Mouse (Mus musculus): Measurements from ENCODE around the gene Yipf3. TPM values are rescaled to one million over a fixed set of nuclear protein-coding genes. Genes with fewer than 3 reads are reported as not detected.
A peak's percentile ranks its signal among the peaks of the same experiment; 100 is the strongest.

Yipf3 gene
- polyA plus RNA-seq, 1 experiment from 2014 or later = 99.6 TPM

DNA sequence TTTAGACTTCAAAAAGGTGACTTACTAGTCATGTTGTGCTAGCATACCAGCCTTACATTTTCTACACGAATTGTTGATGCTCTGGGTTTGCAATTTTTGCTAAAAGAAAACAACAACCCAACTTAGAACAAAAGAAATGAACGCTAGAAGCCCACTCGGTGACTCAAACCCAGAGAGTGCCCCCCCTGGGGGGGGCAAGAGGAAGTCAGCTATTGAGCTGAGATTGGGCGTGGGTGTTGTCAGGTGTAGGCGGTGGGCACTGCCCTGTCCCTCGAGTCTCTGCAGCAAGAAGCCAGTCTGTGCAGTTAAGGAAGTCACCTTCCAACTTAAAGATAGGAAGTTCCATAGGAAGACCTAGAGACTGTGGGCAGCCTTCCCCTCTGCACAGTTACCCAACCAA is 48.7 kb downstream of the Yipf3 start:
- no peaks in the 10 kb centered on the region for H3K36me3 ChIP-seq
- peaks cover 25% of the 10 kb centered on the region for H3K4me1 ChIP-seq (replicated peaks)
- H3K9ac ChIP-seq = no peak overlapping the region; the same call in 1 of the 2 replicates
- WGBS = 53% methylated on average over 6 of the region's 6 CpGs
- peaks cover 26% of the 10 kb centered on the region for H3K27me3 ChIP-seq
- H3K9me3 ChIP-seq = no peaks in the 10 kb centered on the region
- peak overlapping the region; percentile 89 for H3K4me2 ChIP-seq
- peak overlapping the region; percentile 90 for H3K27ac ChIP-seq (replicated peaks)
- H3K4me3 ChIP-seq = peak overlapping the region; percentile 88
- no peak for ATAC-seq (ENCODE audit: low FRiP score, low read depth)

- no peaks in the 10 kb centered on the region for H3K36me3 ChIP-seq
- peaks cover 26% of the 10 kb centered on the region for H3K27me3 ChIP-seq
- peak overlapping the region; percentile 88 for H3K4me3 ChIP-seq
- H3K27ac ChIP-seq (replicated peaks) = peak overlapping the region; percentile 90
- peak overlapping the region; percentile 90 for H3K9ac ChIP-seq
- WGBS = 7% methylated on average over 6 of the region's 6 CpGs
- ATAC-seq (ENCODE audit: low FRiP score, low read depth) = no peak
- H3K9me3 ChIP-seq = no peaks in the 10 kb centered on the region
- H3K4me1 ChIP-seq (replicated peaks) = peaks cover 25% of the 10 kb centered on the region
- H3K4me2 ChIP-seq = peak overlapping the region; percentile 89
Observed at GRCm38 (mm10) chr17:46297028-46297363, 49.1 kb downstream of the Yipf3 start.

DNA sequence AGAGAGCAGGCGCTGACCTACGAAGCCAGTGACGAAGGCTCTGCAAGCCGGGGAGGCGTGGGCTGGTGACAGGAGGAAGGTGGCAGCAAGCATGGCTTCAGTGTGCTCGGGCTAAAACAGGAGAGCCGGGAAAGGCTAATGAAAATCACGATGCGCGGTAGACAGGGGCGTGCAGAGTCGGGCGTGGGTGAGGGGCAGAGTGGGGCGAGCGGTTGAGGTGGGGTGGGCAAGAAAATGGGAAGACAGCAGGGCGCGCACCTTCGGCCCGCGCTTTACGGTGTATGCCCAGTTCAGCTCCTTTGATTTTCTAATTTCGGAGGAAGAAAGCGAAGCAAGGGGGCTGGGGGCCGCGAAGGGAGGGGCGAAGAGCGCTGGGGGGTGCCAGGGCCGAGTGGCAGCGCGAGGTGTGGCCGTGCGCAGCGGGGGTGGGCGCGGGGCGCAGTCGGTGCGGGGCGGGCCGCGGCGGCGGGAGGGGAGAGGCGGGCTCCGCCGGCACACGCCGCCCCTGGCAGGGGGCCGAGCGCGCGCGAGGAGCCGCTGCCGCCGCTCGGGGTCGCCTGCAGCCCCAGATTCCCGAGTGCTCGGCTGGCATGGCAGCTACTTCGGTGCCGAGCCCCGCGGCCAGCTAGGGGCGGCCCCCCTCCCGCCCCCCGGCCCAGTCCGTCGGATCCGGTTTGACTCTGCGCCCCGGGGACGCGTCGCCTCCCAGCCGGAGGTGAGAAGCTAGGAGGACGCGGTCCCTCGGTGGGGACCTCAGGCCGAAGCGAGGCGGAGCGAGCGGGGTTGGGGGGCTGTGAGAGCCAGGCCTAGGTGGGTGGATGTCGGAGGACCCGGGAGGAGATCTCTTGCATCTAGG is 49.7 kb downstream of the Yipf3 start, which contains the start of gene Dlk2:
Gene Dlk2 (plus strand): TSS at position 58 of the 856 bp plus-strand sequence.
- Histone ChIP-seq H3K9ac (peak within 1 kb of the TSS; percentile 90), H3K36me3 (0 out of 2 replicates have a peak, but pooled peaks cover 2% of the 10 kb centered on the region), H3K9me3 (no peaks in the 10 kb centered on the region), H3K4me1 (replicated peaks) (peaks cover 25% of the 10 kb centered on the region), H3K4me2 (peak within 1 kb of the TSS; percentile 89), H3K27me3 (peaks cover 22% of the 10 kb centered on the region), H3K4me3 (peak within 1 kb of the TSS; percentile 88), H3K27ac (replicated peaks) (peak within 1 kb of the TSS; percentile 90)
- WGBS = under 1% methylated on average over 71 of the region's 86 CpGs
- ATAC-seq (ENCODE audit: low FRiP score, low read depth) = peak; percentile 75

GRCm38 (mm10) chr17:46298220-46298913 is 50.5 kb downstream of the Yipf3 start:
- H3K27me3 ChIP-seq = peaks cover 18% of the 10 kb centered on the region
- H3K27ac ChIP-seq (replicated peaks) = peak overlapping the region; percentile 90
- ATAC-seq (ENCODE audit: low FRiP score, low read depth) = peak; percentile 70
- H3K4me1 ChIP-seq (replicated peaks) = peaks cover 25% of the 10 kb centered on the region
- no peaks in the 10 kb centered on the region for H3K9me3 ChIP-seq
- WGBS = under 1% methylated on average over 43 of the region's 48 CpGs
- peaks cover 2% of the 10 kb centered on the region; the same call in 1 of the 2 replicates for H3K36me3 ChIP-seq
- H3K4me2 ChIP-seq = peak overlapping the region; percentile 89
- H3K4me3 ChIP-seq = peak overlapping the region; percentile 88
- peak overlapping the region; percentile 90 for H3K9ac ChIP-seq

- WGBS = 81% methylated on average over 12 of the region's 12 CpGs
- H3K4me3 ChIP-seq = no peak overlapping the region
- H3K4me1 ChIP-seq (replicated peaks) = peaks cover 21% of the 10 kb centered on the region
- H3K9me3 ChIP-seq = no peaks in the 10 kb centered on the region
- no peak overlapping the region for H3K4me2 ChIP-seq
- H3K27me3 ChIP-seq = no peaks in the 10 kb centered on the region
- H3K36me3 ChIP-seq = peaks cover 6% of the 10 kb centered on the region
- no peak for ATAC-seq (ENCODE audit: low FRiP score, low read depth)
- H3K27ac ChIP-seq (replicated peaks) = no peak overlapping the region
- no peak overlapping the region for H3K9ac ChIP-seq
Observed at GRCm38 (mm10) chr17:46301892-46302291, 54.0 kb downstream of the Yipf3 start.

MicroRNAs within 50 kb of the gene (microRNA counts, 519-probe panel; counts per million panel counts)
- microRNA mmu-miR-693-3p = not detected
- microRNA mmu-miR-693-5p = not detected

Small RNA genes within 50 kb of the gene (microRNA-seq; reads per million reads assigned to microRNA genes)
- 0.65 reads per million for gene Mir693

Other genes with a start within 250 kb of the Yipf3 start
- gene Vegfa, start 215.7 kb upstream of the Yipf3 start, polyA plus RNA-seq (2015; fragmentation: Nextera tagmentation; extraction: Ambion mirVana) = 4.4 and 4.6 TPM in 2 replicates
- 145 and 154 TPM in 2 replicates for gene Mrps18a, start 137.1 kb upstream of the Yipf3 start, polyA plus RNA-seq (2015; fragmentation: Nextera tagmentation; extraction: Ambion mirVana)
- 50.0 and 50.3 TPM in 2 replicates for gene Rsph9, start 103.9 kb upstream of the Yipf3 start, polyA plus RNA-seq (2015; fragmentation: Nextera tagmentation; extraction: Ambion mirVana)
- 22.9 and 24.2 TPM in 2 replicates for gene Mad2l1bp, start 94.5 kb upstream of the Yipf3 start, polyA plus RNA-seq (2015; fragmentation: Nextera tagmentation; extraction: Ambion mirVana)
- 41.1 and 45.7 TPM in 2 replicates for gene Gtpbp2, start 87.0 kb upstream of the Yipf3 start, polyA plus RNA-seq (2015; fragmentation: Nextera tagmentation; extraction: Ambion mirVana)
- 7.4 and 7.9 TPM in 2 replicates for gene Polh, start 45.4 kb upstream of the Yipf3 start, polyA plus RNA-seq (2015; fragmentation: Nextera tagmentation; extraction: Ambion mirVana)
- gene Xpo5, start 45.3 kb upstream of the Yipf3 start, polyA plus RNA-seq (2015; fragmentation: Nextera tagmentation; extraction: Ambion mirVana) = 34.5 and 36.0 TPM in 2 replicates
- 72.4 and 74.0 TPM in 2 replicates for gene Polr1c, start within 50 bp of the Yipf3 start, polyA plus RNA-seq (2015; fragmentation: Nextera tagmentation; extraction: Ambion mirVana)
- 14.9 and 18.5 TPM in 2 replicates for gene Lrrc73, start 5.5 kb downstream of the Yipf3 start, polyA plus RNA-seq (2015; fragmentation: Nextera tagmentation; extraction: Ambion mirVana)
- 30.3 and 34.0 TPM in 2 replicates for gene Tjap1, start 34.9 kb downstream of the Yipf3 start, polyA plus RNA-seq (2015; fragmentation: Nextera tagmentation; extraction: Ambion mirVana)
- gene Dlk2, start 49.3 kb downstream of the Yipf3 start, polyA plus RNA-seq (2015; fragmentation: Nextera tagmentation; extraction: Ambion mirVana) = 22.3 and 25.5 TPM in 2 replicates
- gene Abcc10, start 80.3 kb downstream of the Yipf3 start, polyA plus RNA-seq (2015; fragmentation: Nextera tagmentation; extraction: Ambion mirVana) = 9.1 and 9.6 TPM in 2 replicates
- 18.3 and 20.4 TPM in 2 replicates for gene Zfp318, start 135.7 kb downstream of the Yipf3 start, polyA plus RNA-seq (2015; fragmentation: Nextera tagmentation; extraction: Ambion mirVana)
- gene Crip3, start 180.8 kb downstream of the Yipf3 start, polyA plus RNA-seq (2015; fragmentation: Nextera tagmentation; extraction: Ambion mirVana) = 2.8 and 3.0 TPM in 2 replicates
- gene Slc22a7, start 190.4 kb downstream of the Yipf3 start, polyA plus RNA-seq (2015; fragmentation: Nextera tagmentation; extraction: Ambion mirVana) = 0.10 TPM in 1 of 2 replicates, not detected in the other
- 8.6 and 8.9 TPM in 2 replicates for gene Ttbk1, start 239.6 kb downstream of the Yipf3 start, polyA plus RNA-seq (2015; fragmentation: Nextera tagmentation; extraction: Ambion mirVana)
- gene Dnph1, start 248.6 kb downstream of the Yipf3 start, polyA plus RNA-seq (2015; fragmentation: Nextera tagmentation; extraction: Ambion mirVana) = 21.8 and 22.4 TPM in 2 replicates

Measured in hindbrain, embryonic 15.5 days (tissue).